9 mouse cellular contexts compared by ENCODE assay signal in genomic region chr1:189006267-189006666, GRCm38 (mm10). TPM values are rescaled to one million over a fixed set of nuclear protein-coding genes. Genes with fewer than 3 reads are reported as not detected.
DNase-seq lines count a peak whose midpoint lies in the region; ATAC-seq and TF ChIP-seq lines count a peak whose summit lies in the region.
"Had no signal": no experiment of that assay in that cellular context is flagged by ENCODE, and none has a peak within 500 bp of the region (broad histone marks: within the 10 kb centered on the region; RNA-seq: fewer than 3 reads in every experiment).

No protein-coding gene starts in this region.

- peak overlapping the region; percentile 76 for H3K4me2 ChIP-seq in kidney, embryonic 16.5 days (replicated peaks; ENCODE audit: low read depth, low read length)
- peak overlapping the region; percentile 92 for H3K4me2 ChIP-seq in embryonic facial prominence, embryonic 13.5 days
- peak overlapping the region; percentile 89 for H3K4me2 ChIP-seq in intestine, embryonic 16.5 days (ENCODE audit: low read depth, low read length)
- peak overlapping the region; percentile 94 for H3K4me2 ChIP-seq in myocyte (ENCODE audit: low read depth)

- no peak for ATAC-seq in kidney, embryonic 16.5 days (ENCODE audit: low FRiP score, low TSS enrichment)
- ATAC-seq in embryonic facial prominence, embryonic 13.5 days (ENCODE audit: insufficient number of reproducible peaks, insufficient read depth, low FRiP score, low TSS enrichment, low read depth) = no peak
- peak; percentile 66 for ATAC-seq in intestine, embryonic 16.5 days
- no peak for ATAC-seq in cerebellum, adult (ENCODE audit: insufficient number of reproducible peaks, low FRiP score, low TSS enrichment)

- no peaks in the 10 kb centered on the region for H3K9me3 ChIP-seq in kidney, embryonic 16.5 days (ENCODE audit: low read length)
- no peaks in the 10 kb centered on the region for H3K9me3 ChIP-seq in embryonic facial prominence, embryonic 13.5 days
- no peaks in the 10 kb centered on the region for H3K9me3 ChIP-seq in intestine, embryonic 16.5 days (ENCODE audit: control insufficient read depth, low read length)

- WGBS in kidney, embryonic 16.5 days = 50% methylated on average over 5 of the region's 5 CpGs
- 69% methylated on average over 5 of the region's 5 CpGs for WGBS in embryonic facial prominence, embryonic 13.5 days
- WGBS in intestine, embryonic 16.5 days = 40% methylated on average over 5 of the region's 5 CpGs

- H3K4me3 ChIP-seq in kidney, embryonic 16.5 days (ENCODE audit: low read length) = peak overlapping the region; percentile 99
- H3K4me3 ChIP-seq in embryonic facial prominence, embryonic 13.5 days = peak overlapping the region; percentile 98
- peak overlapping the region; percentile 94 for H3K4me3 ChIP-seq in intestine, embryonic 16.5 days (ENCODE audit: low read length)
- peak overlapping the region; percentile 49 for H3K4me3 ChIP-seq in myocyte

- H3K27ac ChIP-seq in kidney, embryonic 16.5 days (ENCODE audit: low read length) = no peak overlapping the region
- H3K27ac ChIP-seq in embryonic facial prominence, embryonic 13.5 days = no peak overlapping the region
- no peak overlapping the region for H3K27ac ChIP-seq in intestine, embryonic 16.5 days (ENCODE audit: low read length)

- H3ac ChIP-seq in myocyte (ENCODE audit: control insufficient read depth, insufficient read length) = no peak overlapping the region

- TF ChIP-seq POLR2A in myocyte (IDR thresholded peaks at IDR 0.05; ENCODE audit: insufficient read length, low read depth) = no peak

- peaks cover 37% of the 10 kb centered on the region for H3K79me2 ChIP-seq in myocyte (ENCODE audit: control insufficient read depth, insufficient read depth)

- no peak for DNase-seq in kidney, postnatal 4 days
- no peak for DNase-seq in cerebellum, postnatal 4 days (ENCODE audit: low spot score in 2 of 2)
- no peak for DNase-seq in kidney, postnatal 25 days
- DNase-seq: right cerebral cortex, adult 18-20 months had no signal

- H3K36me3 ChIP-seq in kidney, embryonic 16.5 days (ENCODE audit: insufficient read depth, low read length) = 0 out of 2 replicates have a peak, but pooled peaks cover 3% of the 10 kb centered on the region
- peaks cover 6% of the 10 kb centered on the region; the same call in 1 of the 2 replicates for H3K36me3 ChIP-seq in embryonic facial prominence, embryonic 13.5 days
- H3K36me3 ChIP-seq in intestine, embryonic 16.5 days (ENCODE audit: control insufficient read depth, insufficient read depth, low read length) = no peaks in the 10 kb centered on the region
- H3K36me3 ChIP-seq in myocyte (ENCODE audit: control insufficient read depth, insufficient read depth) = peaks cover 1% of the 10 kb centered on the region

- H3K27me3 ChIP-seq in kidney, embryonic 16.5 days (ENCODE audit: insufficient read depth, low read length) = no peaks in the 10 kb centered on the region
- no peaks in the 10 kb centered on the region for H3K27me3 ChIP-seq in embryonic facial prominence, embryonic 13.5 days
- no peaks in the 10 kb centered on the region for H3K27me3 ChIP-seq in intestine, embryonic 16.5 days (replicated peaks; ENCODE audit: control insufficient read depth, insufficient read depth, low read length)
- H3K27me3 ChIP-seq in myocyte (ENCODE audit: control insufficient read depth, insufficient read depth, insufficient read length) = no peaks in the 10 kb centered on the region

- H3K9ac ChIP-seq in kidney, embryonic 16.5 days (replicated peaks; ENCODE audit: low read length) = no peak overlapping the region
- 0 out of 2 replicates have a peak overlapping the region, but pooled peaks have one; percentile 21 for H3K9ac ChIP-seq in embryonic facial prominence, embryonic 13.5 days
- H3K9ac ChIP-seq in intestine, embryonic 16.5 days (ENCODE audit: low read depth, low read length) = no peak overlapping the region

- peaks cover 14% of the 10 kb centered on the region for H3K4me1 ChIP-seq in kidney, embryonic 16.5 days (ENCODE audit: insufficient read depth, low read length)
- peaks cover 23% of the 10 kb centered on the region for H3K4me1 ChIP-seq in embryonic facial prominence, embryonic 13.5 days
- peaks cover 18% of the 10 kb centered on the region for H3K4me1 ChIP-seq in intestine, embryonic 16.5 days (ENCODE audit: control insufficient read depth, insufficient read depth, low read length)

TF ChIP-seq in myocyte, 11 proteins besides CTCF, POLR2A, EP300 and RAD21:
- no peak for TF ChIP-seq TCF12 (IDR thresholded peaks at IDR 0.05; ENCODE audit: insufficient read depth, poor library complexity, severe bottlenecking)
- TF ChIP-seq POLR2AphosphoS2 (IDR thresholded peaks at IDR 0.05; ENCODE audit: insufficient read length, low read depth) = no peak
- TF ChIP-seq USF1 (IDR thresholded peaks at IDR 0.05; ENCODE audit: low read depth) = no peak
- no peak for TF ChIP-seq SRF (IDR thresholded peaks at IDR 0.05; ENCODE audit: control insufficient read depth, insufficient read length, low read depth)
- no peak for TF ChIP-seq REST (IDR thresholded peaks at IDR 0.05; ENCODE audit: insufficient read depth, insufficient read length)
- no peak for TF ChIP-seq E2F4 (IDR thresholded peaks at IDR 0.05; ENCODE audit: insufficient read depth)
- no peak for TF ChIP-seq MYOG (IDR thresholded peaks at IDR 0.05; ENCODE audit: control insufficient read depth in 1 of 3, insufficient read depth in 1 of 3, insufficient read length in 2 of 3, low read depth in 2 of 3)
- no peak for TF ChIP-seq CEBPB (IDR thresholded peaks at IDR 0.05; ENCODE audit: insufficient read depth, poor library complexity, severe bottlenecking)
- TF ChIP-seq MYOD1 (IDR thresholded peaks at IDR 0.05; ENCODE audit: control insufficient read depth in 1 of 3, insufficient read length in 2 of 3, low read depth in 2 of 3) = no peak
- TF ChIP-seq MAX (IDR thresholded peaks at IDR 0.05; ENCODE audit: low read depth) = no peak
- TF ChIP-seq TCF3 (IDR thresholded peaks at IDR 0.05; ENCODE audit: insufficient read length, low read depth) = no peak

RNA-seq across cellular contexts. Expression of gene Kctd3, which starts 1.4 kb away (rescaled TPM):
- 26.9 and 28.4 TPM in 2 replicates for polyA plus RNA-seq in kidney, embryonic 16.5 days (2015; fragmentation: Nextera tagmentation; extraction: Ambion mirVana)
- 34.6 and 34.9 TPM in 2 replicates for polyA plus RNA-seq in embryonic facial prominence, embryonic 13.5 days (2015; fragmentation: Nextera tagmentation; extraction: Ambion mirVana)
- 17.9 and 18.3 TPM in 2 replicates for polyA plus RNA-seq in intestine, embryonic 16.5 days (2015; fragmentation: Nextera tagmentation; extraction: Ambion mirVana)
- polyA plus RNA-seq in myocyte (2012; fragmentation: generic; extraction: Trizol) = 27.1 TPM

Comparison
In these comparisons a context has a peak if more than half of its experiments do, and no peak if none do; other contexts are left out.
1. H3K4me3 ChIP-seq: peak in every context shown above with its lines; median percentile 99 in kidney, embryonic 16.5 days; 98 in embryonic facial prominence, embryonic 13.5 days; 94 in intestine, embryonic 16.5 days; 49 in myocyte.